Mouse (Mus musculus): ENCODE results near the gene Brix1. TPM values are rescaled to one million over a fixed set of nuclear protein-coding genes. Genes with fewer than 3 reads are reported as not detected.

The Brix1 gene
- polyA plus RNA-seq, 1 experiment: 3.7 TPM

DNA sequence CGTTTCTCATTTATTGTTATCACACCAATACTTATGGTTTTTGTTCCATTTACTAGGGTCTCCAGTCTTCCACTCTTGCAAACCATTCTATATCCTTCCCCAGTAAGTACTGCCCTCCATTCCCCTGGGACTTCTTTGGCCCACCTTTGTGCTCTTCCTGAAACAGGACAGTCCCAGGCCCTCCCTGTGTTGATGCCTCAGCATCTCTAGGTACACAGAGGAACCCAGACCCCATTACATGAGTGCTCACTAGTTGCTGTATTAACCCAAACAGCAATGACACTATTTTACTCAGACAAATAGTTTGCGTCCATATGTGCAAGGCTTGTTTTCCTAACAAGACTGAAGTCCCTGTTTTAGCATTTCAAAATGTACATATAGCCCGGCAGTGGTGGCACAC lies 17.0 kb downstream of the Brix1 start:
- Histone ChIP-seq H3K9me3 (ENCODE audit: control insufficient read depth, low read length) (no peaks in the 10 kb centered on the region), H3K4me1 (ENCODE audit: control insufficient read depth) (peaks cover 31% of the 10 kb centered on the region), H3K4me3 (replicated peaks) (no peak overlapping the region), H3K36me3 (ENCODE audit: control insufficient read depth) (peaks cover 2% of the 10 kb centered on the region; the same call in 1 of the 2 replicates), H3K27me3 (ENCODE audit: control insufficient read depth) (no peaks in the 10 kb centered on the region)
- TF ChIP-seq GATA1 (IDR thresholded peaks at IDR 0.05; ENCODE audit: low read length) (no peak), TAL1 (IDR thresholded peaks at IDR 0.05; ENCODE audit: low read length) (no peak)

GRCm38 (mm10) chr15:10464678-10465077 lies 21.1 kb downstream of the Brix1 start:
- no peaks in the 10 kb centered on the region for H3K27me3 ChIP-seq (ENCODE audit: control insufficient read depth)
- no peak overlapping the region for H3K4me3 ChIP-seq (replicated peaks)
- TF ChIP-seq GATA1 (IDR thresholded peaks at IDR 0.05; ENCODE audit: low read length): no peak
- no peak for TF ChIP-seq TAL1 (IDR thresholded peaks at IDR 0.05; ENCODE audit: low read length)
- no peaks in the 10 kb centered on the region for H3K9me3 ChIP-seq (ENCODE audit: control insufficient read depth, low read length)
- H3K36me3 ChIP-seq (ENCODE audit: control insufficient read depth): peaks cover 31% of the 10 kb centered on the region
- H3K4me1 ChIP-seq (ENCODE audit: control insufficient read depth): peaks cover 18% of the 10 kb centered on the region

DNA sequence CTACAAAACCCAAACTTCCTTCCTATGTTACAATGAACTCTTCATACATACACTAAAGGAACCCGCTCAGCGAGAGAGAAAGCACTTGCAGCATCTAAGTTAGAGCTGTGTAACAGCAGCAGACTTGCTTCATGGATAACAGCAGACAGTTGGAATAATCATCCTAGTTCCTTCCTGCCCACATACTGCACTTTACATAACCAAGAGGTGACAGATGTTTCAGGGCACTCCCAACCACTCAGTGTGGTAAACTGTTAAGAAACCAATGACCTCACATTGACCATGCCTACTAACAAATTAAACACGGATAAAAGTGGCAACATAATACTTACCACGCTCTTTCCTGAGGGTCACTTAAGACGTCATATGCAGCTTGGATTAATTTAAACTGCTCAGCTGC lies 22.2 kb downstream of the Brix1 start:
- Histone ChIP-seq H3K4me1 (ENCODE audit: control insufficient read depth) (peaks cover 8% of the 10 kb centered on the region), H3K9me3 (ENCODE audit: control insufficient read depth, low read length) (no peaks in the 10 kb centered on the region), H3K4me3 (replicated peaks) (no peak overlapping the region), H3K27me3 (ENCODE audit: control insufficient read depth) (no peaks in the 10 kb centered on the region), H3K36me3 (ENCODE audit: control insufficient read depth) (peaks cover 39% of the 10 kb centered on the region)
- TF ChIP-seq GATA1 (IDR thresholded peaks at IDR 0.05; ENCODE audit: low read length): no peak
- TF ChIP-seq TAL1 (IDR thresholded peaks at IDR 0.05; ENCODE audit: low read length): no peak

DNA sequence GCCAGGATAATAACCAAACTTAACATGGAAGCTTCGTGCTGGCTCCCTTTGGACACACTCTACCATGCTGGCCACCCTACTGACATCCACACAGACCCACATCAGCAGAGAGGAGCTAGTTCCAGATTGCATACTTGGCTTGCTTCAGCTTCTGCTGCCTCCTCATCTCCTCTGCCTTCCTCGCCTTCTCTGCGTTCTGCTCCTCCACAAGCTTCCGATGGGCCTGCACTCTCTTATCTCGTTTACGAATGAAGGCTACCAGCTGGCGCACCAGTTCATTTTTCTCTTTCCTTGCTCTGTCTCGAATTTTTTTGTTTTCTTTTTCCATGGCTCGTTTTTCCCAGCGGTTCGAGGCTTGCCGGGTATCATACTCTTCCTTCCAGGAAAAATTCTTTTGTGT lies 24.8 kb downstream of the Brix1 start:
- H3K4me3 ChIP-seq (replicated peaks): no peak overlapping the region
- peaks cover 48% of the 10 kb centered on the region for H3K36me3 ChIP-seq (ENCODE audit: control insufficient read depth)
- TF ChIP-seq TAL1 (IDR thresholded peaks at IDR 0.05; ENCODE audit: low read length): no peak
- TF ChIP-seq GATA1 (IDR thresholded peaks at IDR 0.05; ENCODE audit: low read length): no peak
- H3K9me3 ChIP-seq (ENCODE audit: control insufficient read depth, low read length): no peaks in the 10 kb centered on the region
- peaks cover 4% of the 10 kb centered on the region for H3K4me1 ChIP-seq (ENCODE audit: control insufficient read depth)
- no peaks in the 10 kb centered on the region for H3K27me3 ChIP-seq (ENCODE audit: control insufficient read depth)

GRCm38 (mm10) chr15:10447102-10447501 lies 38.6 kb downstream of the Brix1 start:
- Histone ChIP-seq H3K27me3 (ENCODE audit: control insufficient read depth) (no peaks in the 10 kb centered on the region), H3K4me1 (ENCODE audit: control insufficient read depth) (peaks cover 3% of the 10 kb centered on the region), H3K9me3 (ENCODE audit: control insufficient read depth, low read length) (no peaks in the 10 kb centered on the region), H3K36me3 (ENCODE audit: control insufficient read depth) (peaks cover 47% of the 10 kb centered on the region), H3K4me3 (replicated peaks) (no peak overlapping the region)
- TF ChIP-seq TAL1 (IDR thresholded peaks at IDR 0.05; ENCODE audit: low read length) (no peak), GATA1 (IDR thresholded peaks at IDR 0.05; ENCODE audit: low read length) (no peak)

GRCm38 (mm10) chr15:10442275-10442674 lies 43.5 kb downstream of the Brix1 start:
- Histone ChIP-seq H3K9me3 (ENCODE audit: control insufficient read depth, low read length) (no peaks in the 10 kb centered on the region), H3K27me3 (ENCODE audit: control insufficient read depth) (no peaks in the 10 kb centered on the region), H3K36me3 (ENCODE audit: control insufficient read depth) (peaks cover 20% of the 10 kb centered on the region), H3K4me1 (ENCODE audit: control insufficient read depth) (peaks cover 3% of the 10 kb centered on the region), H3K4me3 (replicated peaks) (no peak overlapping the region)
- TF ChIP-seq GATA1 (IDR thresholded peaks at IDR 0.05; ENCODE audit: low read length): no peak
- no peak for TF ChIP-seq TAL1 (IDR thresholded peaks at IDR 0.05; ENCODE audit: low read length)

DNA sequence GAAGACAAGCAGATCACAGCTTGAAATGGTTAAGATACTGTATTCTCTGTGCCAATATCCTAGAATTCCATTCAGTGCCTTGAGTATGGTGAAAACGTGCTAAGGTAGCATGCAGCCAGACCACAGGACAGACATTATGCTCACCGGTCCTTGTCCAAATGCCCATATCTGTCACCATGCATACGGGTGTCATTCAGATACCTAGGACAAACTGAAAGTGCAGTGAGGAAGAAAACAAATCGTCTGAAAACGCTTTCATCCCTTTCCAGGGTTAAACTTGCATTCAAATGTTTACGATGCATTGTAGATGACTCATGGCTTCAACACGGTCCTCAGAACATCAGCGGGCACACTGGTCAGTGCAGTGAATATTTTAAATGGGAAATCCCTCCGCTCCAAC lies 44.3 kb downstream of the Brix1 start:
- Histone ChIP-seq H3K4me1 (ENCODE audit: control insufficient read depth) (no peaks in the 10 kb centered on the region), H3K27me3 (ENCODE audit: control insufficient read depth) (no peaks in the 10 kb centered on the region), H3K36me3 (ENCODE audit: control insufficient read depth) (peaks cover 16% of the 10 kb centered on the region), H3K4me3 (replicated peaks) (no peak overlapping the region), H3K9me3 (ENCODE audit: control insufficient read depth, low read length) (no peaks in the 10 kb centered on the region)
- no peak for TF ChIP-seq TAL1 (IDR thresholded peaks at IDR 0.05; ENCODE audit: low read length)
- no peak for TF ChIP-seq GATA1 (IDR thresholded peaks at IDR 0.05; ENCODE audit: low read length)

DNA sequence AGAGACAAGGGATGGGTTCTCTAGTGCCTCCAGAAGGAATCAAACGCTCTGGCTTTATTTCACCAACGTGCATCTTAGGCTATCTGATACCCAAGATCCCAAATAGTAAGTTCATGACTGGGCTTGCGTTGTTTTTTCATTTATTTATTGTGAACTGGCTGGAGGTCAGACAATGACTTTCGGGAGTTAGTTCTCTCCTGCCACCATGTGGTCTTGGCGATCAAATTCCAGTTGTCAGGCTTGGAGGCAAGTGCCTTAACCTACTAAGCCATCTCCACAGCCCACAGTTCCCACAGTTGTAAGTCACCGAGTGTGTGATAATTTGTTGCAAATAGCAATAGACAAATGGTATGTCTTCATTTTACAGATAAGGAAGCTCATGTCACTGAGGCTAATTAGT lies 45.8 kb downstream of the Brix1 start:
- H3K9me3 ChIP-seq (ENCODE audit: control insufficient read depth, low read length): 0 out of 2 replicates have a peak, but pooled peaks cover 2% of the 10 kb centered on the region

GRCm38 (mm10) chr15:10436893-10437292 lies 48.9 kb downstream of the Brix1 start:
- no peaks in the 10 kb centered on the region for H3K27me3 ChIP-seq (ENCODE audit: control insufficient read depth)
- H3K9me3 ChIP-seq (ENCODE audit: control insufficient read depth, low read length): 0 out of 2 replicates have a peak, but pooled peaks cover 2% of the 10 kb centered on the region
- no peak for TF ChIP-seq TAL1 (IDR thresholded peaks at IDR 0.05; ENCODE audit: low read length)
- no peak for TF ChIP-seq GATA1 (IDR thresholded peaks at IDR 0.05; ENCODE audit: low read length)
- H3K4me3 ChIP-seq (replicated peaks): no peak overlapping the region
- H3K36me3 ChIP-seq (ENCODE audit: control insufficient read depth): peaks cover 4% of the 10 kb centered on the region; the same call in 1 of the 2 replicates
- H3K4me1 ChIP-seq (ENCODE audit: control insufficient read depth): no peaks in the 10 kb centered on the region

More for the DNA sequence above, 45.8 kb downstream of the Brix1 start:
- no peak for TF ChIP-seq GATA1 (IDR thresholded peaks at IDR 0.05; ENCODE audit: low read length)
- TF ChIP-seq TAL1 (IDR thresholded peaks at IDR 0.05; ENCODE audit: low read length): no peak
- Histone ChIP-seq H3K4me3 (replicated peaks) (no peak overlapping the region), H3K4me1 (ENCODE audit: control insufficient read depth) (no peaks in the 10 kb centered on the region), H3K36me3 (ENCODE audit: control insufficient read depth) (peaks cover 12% of the 10 kb centered on the region), H3K27me3 (ENCODE audit: control insufficient read depth) (no peaks in the 10 kb centered on the region)

All from erythroblast, embryonic 14.5 days (primary cell).